Comparison of ENCODE assay signal across 8 mouse cellular contexts in the genomic region with DNA sequence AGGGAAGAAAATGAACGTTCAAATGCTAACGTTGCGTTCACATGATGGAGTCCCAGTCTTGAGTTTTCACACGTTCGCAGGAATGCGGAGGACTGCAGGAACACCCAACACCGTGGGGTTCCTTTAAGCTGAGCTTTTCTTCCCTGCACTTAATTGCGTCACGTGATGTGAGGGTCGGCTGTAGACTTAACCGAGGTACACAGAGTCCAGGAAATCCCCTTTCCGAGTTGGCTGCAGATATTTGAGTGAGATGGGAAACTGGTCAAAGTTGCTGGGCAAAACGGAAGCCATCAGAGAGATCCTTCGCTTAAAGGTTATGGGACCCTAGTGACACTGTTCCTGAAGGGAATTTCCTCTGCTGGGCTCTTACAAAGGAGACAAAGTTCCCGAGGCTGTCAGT.
DNase-seq lines count a peak whose midpoint lies in the region; ATAC-seq lines count a peak whose summit lies in the region.

No protein-coding gene starts in this region.

- no peaks in the 10 kb centered on the region for H3K27me3 ChIP-seq in midbrain, embryonic 11.5 days (ENCODE audit: control insufficient read depth, insufficient read depth, low read length)
- no peaks in the 10 kb centered on the region for H3K27me3 ChIP-seq in midbrain, embryonic 15.5 days (replicated peaks)
- H3K27me3 ChIP-seq in heart, embryonic 13.5 days (replicated peaks), result no peaks in the 10 kb centered on the region

- peak; percentile 92 for DNase-seq in midbrain, embryonic 11.5 days (ENCODE audit: low spot score, missing footprints)
- peak; percentile 22 to 38 for DNase-seq in kidney, postnatal 4 days
- peak; percentile 59 for DNase-seq in yolk sac, embryonic 10.5 days (ENCODE audit: low spot score)
- DNase-seq in gastrocnemius, postnatal 36 days, result no peak
- no peak for DNase-seq in adipocyte (ENCODE audit: low spot score)
- no peak for DNase-seq in cerebellum, adult 11 months

- intact Hi-C loops in gastrocnemius, postnatal 36 days (cut with DNase I), result no loop called here

- H3K9me3 ChIP-seq in midbrain, embryonic 11.5 days (ENCODE audit: control insufficient read depth, low read length), result no peaks in the 10 kb centered on the region
- H3K9me3 ChIP-seq in midbrain, embryonic 15.5 days, result no peaks in the 10 kb centered on the region
- no peaks in the 10 kb centered on the region for H3K9me3 ChIP-seq in heart, embryonic 13.5 days

- H3K4me1 ChIP-seq in midbrain, embryonic 11.5 days (ENCODE audit: control insufficient read depth, insufficient read depth, low read length), result peaks cover 12% of the 10 kb centered on the region
- no peaks in the 10 kb centered on the region for H3K4me1 ChIP-seq in midbrain, embryonic 15.5 days
- peaks cover 56% of the 10 kb centered on the region for H3K4me1 ChIP-seq in heart, embryonic 13.5 days

- peak; percentile 49; the same call in 1 of the 2 replicates for ATAC-seq in midbrain, embryonic 11.5 days (ENCODE audit: low FRiP score)
- ATAC-seq in midbrain, embryonic 15.5 days (replicated peaks), result no peak
- ATAC-seq in heart, embryonic 13.5 days (ENCODE audit: extremely low read depth, insufficient number of reproducible peaks, low FRiP score, low TSS enrichment), result no peak

- H3K36me3 ChIP-seq in midbrain, embryonic 11.5 days (ENCODE audit: control insufficient read depth, insufficient read depth, low read length), result no peaks in the 10 kb centered on the region
- H3K36me3 ChIP-seq in midbrain, embryonic 15.5 days (replicated peaks), result no peaks in the 10 kb centered on the region
- H3K36me3 ChIP-seq in heart, embryonic 13.5 days, result no peaks in the 10 kb centered on the region

- H3K27ac ChIP-seq in midbrain, embryonic 11.5 days (ENCODE audit: low read depth, low read length), result no peak overlapping the region
- H3K27ac ChIP-seq in midbrain, embryonic 15.5 days, result no peak overlapping the region
- H3K27ac ChIP-seq in heart, embryonic 13.5 days (replicated peaks), result no peak overlapping the region

- H3K4me3 ChIP-seq in midbrain, embryonic 11.5 days (ENCODE audit: low read depth, low read length), result no peak overlapping the region
- H3K4me3 ChIP-seq in midbrain, embryonic 15.5 days, result no peak overlapping the region
- H3K4me3 ChIP-seq in heart, embryonic 13.5 days, result peak overlapping the region; percentile 30

- WGBS in midbrain, embryonic 11.5 days, result 13% methylated on average over 15 of the region's 15 CpGs
- WGBS in midbrain, embryonic 15.5 days, result 16% methylated on average over 15 of the region's 15 CpGs
- WGBS in heart, embryonic 13.5 days, result 8% methylated on average over 15 of the region's 15 CpGs

- H3K9ac ChIP-seq in midbrain, embryonic 11.5 days (ENCODE audit: low read length), result no peak overlapping the region
- no peak overlapping the region for H3K9ac ChIP-seq in midbrain, embryonic 15.5 days
- H3K9ac ChIP-seq in heart, embryonic 13.5 days, result peak overlapping the region; percentile 38; the same call in 1 of the 2 replicates

- H3K4me2 ChIP-seq in midbrain, embryonic 11.5 days, result peak overlapping the region; percentile 22
- H3K4me2 ChIP-seq in midbrain, embryonic 15.5 days, result no peak overlapping the region; the same call in 1 of the 2 replicates
- peak overlapping the region; percentile 58 for H3K4me2 ChIP-seq in heart, embryonic 13.5 days

Comparison
In these comparisons a context has a peak if more than half of its experiments do, and no peak if none do; other contexts are left out.
1. DNase-seq: peak in midbrain, embryonic 11.5 days (single experiment), kidney, postnatal 4 days (2 of 2) and yolk sac, embryonic 10.5 days (single experiment); none in gastrocnemius, postnatal 36 days (0 of 2), adipocyte (single experiment) and cerebellum, adult 11 months (single experiment).